Mouse (Mus musculus): ENCODE data around the gene Rpl9-ps1.

Rpl9-ps1 gene

GRCm38 (mm10) chr11:83618238-83618637 lies 27.2 kb downstream of the Rpl9-ps1 start:
- DNase-seq: peak; percentile 40

DNA sequence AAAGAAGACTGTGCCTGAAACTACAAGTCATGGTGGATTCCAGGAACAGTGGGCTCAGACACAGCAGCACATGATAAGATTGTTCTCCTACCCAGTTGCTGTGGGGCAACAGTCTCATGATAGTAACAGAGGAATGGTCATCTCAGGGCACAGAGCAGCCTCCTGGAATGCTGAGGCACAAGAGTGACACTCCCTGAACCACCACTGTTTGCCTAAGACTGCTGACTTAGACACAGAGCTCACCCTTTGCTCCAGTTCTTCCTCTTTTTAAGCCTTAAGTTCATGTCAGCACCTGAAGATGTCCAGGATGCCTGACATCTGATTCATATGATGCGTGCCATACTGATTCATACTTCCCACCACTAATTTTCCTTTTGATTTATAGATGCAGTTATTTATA lies 28.8 kb downstream of the Rpl9-ps1 start:
- DNase-seq: peak; percentile 56

- no peak for DNase-seq
Observed at GRCm38 (mm10) chr11:83610900-83611299, 34.5 kb downstream of the Rpl9-ps1 start.

- DNase-seq: no peak
Observed at GRCm38 (mm10) chr11:83606396-83606795, 39.0 kb downstream of the Rpl9-ps1 start.

DNA sequence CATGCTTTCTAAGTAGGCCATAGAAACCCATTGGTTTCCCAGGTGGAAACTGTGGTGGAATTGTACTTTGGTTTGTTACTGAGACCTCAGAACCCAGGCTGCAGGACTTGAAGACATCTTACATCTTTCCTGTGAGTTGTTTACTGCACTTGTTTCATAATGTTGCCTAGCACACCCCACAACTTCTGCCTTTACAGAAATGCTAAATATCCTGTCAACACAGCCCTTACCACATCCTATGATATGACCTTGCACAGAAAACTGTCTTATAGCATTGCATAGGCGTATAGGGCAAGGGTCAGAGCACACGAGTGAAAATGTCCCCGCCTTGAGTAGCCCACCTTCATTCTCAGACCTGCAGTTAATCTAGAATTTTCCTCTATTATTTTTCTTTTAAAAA lies 39.9 kb downstream of the Rpl9-ps1 start:
- DNase-seq: peak; percentile 48

DNA sequence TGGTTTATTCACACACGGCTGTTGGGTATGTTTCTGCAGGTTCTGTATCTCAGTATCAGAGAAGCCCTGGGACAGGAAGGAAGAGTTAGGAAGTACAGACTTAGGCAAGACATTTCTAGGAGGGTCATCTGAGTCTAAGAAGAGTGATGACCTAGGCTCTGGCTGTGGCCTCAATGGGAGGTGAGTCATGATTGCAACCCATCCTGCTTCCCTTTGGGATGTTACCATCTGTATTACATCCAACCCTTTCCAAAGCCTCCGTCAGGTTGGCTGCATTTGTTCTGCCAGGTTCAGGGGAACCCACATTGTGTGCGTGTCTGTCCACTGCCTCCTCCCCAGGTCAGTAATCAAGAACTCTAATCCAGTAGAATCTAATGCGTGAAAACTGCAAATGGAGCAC lies 40.7 kb downstream of the Rpl9-ps1 start:
- no peak for DNase-seq

DNA sequence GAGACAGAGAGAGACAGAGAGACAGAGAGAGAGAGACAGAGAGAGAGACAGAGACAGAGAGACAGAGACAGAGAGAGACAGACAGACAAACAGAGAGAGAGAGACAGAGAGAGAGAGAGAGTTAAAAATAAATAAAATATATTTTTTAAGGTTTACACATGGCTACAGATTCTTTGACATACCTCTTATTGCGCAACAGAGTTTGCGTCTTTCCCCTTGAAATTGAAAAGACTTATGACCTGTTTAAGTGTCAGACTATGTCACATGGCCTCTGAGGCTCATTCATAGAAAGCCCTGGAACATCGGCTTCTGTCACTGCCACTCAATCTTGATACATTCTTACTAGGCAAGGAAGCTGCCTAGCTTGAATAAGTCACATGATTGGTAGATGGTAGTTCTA lies 42.0 kb downstream of the Rpl9-ps1 start:
- no peak for DNase-seq

DNA sequence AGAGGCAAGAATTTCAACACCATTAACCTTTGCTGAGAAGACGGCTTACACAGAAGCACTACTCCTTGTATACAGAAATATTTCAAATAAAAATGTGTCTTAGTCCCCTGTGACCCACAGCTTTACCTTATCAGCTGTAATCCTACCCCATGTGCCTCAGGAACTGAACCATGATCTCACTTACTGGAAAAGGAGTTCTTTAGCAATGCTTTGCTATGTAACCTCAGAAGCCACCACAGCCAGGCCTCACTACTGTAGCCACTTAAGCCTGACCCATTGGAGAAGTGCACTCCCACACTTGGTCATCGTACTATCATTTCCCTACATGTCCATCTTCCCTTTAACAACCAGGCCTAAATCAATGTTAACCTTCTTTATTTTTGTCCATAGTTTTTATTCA lies 44.8 kb downstream of the Rpl9-ps1 start:
- DNase-seq: peak; percentile 59

- no peak for DNase-seq
Observed at GRCm38 (mm10) chr11:83598991-83599390, 46.4 kb downstream of the Rpl9-ps1 start.

DNA sequence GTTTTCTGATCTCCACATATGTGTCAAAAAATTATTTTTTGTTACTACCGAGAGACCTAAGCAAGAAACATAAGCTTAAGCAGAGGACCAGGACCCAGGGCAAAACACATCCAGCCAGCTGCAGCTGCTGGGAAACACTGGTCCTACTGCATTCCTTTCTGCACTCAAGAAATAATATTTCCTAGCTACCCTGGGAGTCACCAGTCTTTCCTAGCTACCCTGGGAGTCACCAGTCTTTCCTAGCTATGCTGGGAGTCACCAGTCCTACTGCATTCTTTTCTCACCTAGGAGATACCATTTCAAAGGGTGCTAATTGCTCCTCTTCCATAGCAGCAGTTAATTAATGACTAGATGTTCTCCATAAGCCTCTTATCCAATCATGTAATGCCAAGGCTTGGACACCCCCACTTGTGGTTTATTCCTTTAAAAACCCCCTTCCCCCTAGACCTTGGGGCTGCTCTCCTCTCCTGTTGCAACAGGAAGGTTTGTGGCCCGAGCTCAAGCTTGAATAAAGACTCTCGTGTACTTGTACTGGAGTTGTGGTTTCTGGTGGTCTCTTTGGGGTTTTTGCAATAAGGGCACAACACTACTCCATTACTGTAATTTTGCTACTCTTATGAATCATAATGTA lies 47.1 kb downstream of the Rpl9-ps1 start:
- no peak for DNase-seq

- no peak for DNase-seq
Observed at GRCm38 (mm10) chr11:83597796-83598195, 47.6 kb downstream of the Rpl9-ps1 start.

DNA sequence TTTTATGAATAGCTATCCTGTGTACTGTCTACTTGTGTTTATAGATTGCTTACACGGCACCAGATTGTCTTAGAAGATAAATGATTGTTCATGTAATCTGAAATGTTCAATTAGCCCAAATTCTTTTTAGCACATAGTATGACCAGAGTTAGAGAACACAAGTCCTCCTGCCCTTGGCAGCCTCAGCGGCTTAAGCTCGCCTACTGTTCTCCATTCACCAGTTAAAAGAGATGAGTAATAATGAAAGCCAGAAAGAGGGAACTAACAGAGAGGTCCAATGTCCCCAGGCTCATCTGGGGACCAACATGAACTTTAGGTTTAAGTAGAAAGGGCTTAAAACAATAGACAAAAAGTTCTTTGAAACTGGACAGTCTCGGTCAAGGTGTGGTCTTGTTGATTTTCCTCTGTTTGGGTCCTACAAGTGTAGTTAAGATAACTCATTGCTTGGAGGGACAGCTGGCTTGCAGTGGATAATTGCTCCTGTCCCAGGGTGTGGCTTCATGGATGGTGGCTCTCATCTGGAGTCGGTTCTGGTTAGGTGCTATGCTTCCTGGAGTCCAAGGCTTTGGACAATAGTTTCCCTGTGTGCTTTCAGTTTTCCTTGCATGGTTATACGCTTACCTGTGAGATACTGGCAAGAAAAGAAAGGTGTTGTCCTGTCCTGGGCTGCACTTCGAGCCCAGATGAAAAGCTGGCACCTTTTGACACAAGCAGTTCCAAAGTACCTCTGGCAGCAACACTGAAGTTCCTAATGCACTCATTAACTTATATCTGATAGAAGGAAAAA lies 49.6 kb downstream of the Rpl9-ps1 start:
- DNase-seq: no peak

Measured in lung, postnatal 36 days (tissue).